Mouse (Mus musculus) heart, embryonic 16.5 days (tissue): ENCODE data around the gene Epyc. TPM values are rescaled to one million over a fixed set of nuclear protein-coding genes. Genes with fewer than 3 reads are reported as not detected.

ENCODE experiments used
- ATAC-seq: fragments of 200-750 bp; cut with Nextera tagmentation; replicated peaks from 2 replicates; pipeline ENCODE4 v1.8.0; 2017; ENCODE audit warnings: moderate number of reproducible peaks; ENCODE audit not compliant: insufficient read depth, low FRiP score; ENCODE audit errors: extremely low read depth
- H3K27ac ChIP-seq: fragments of 300-500 bp; sonication (generic); 2 replicates; pipeline ENCODE4 v1.5.1; 2014; ENCODE audit warnings: mild to moderate bottlenecking, low read length, control low read depth, moderate library complexity
- H3K27me3 ChIP-seq: fragments of 300-500 bp; sonication (generic); 2 replicates; pipeline ENCODE4 v1.6.1; 2014; ENCODE audit warnings: low read length, mixed read lengths; ENCODE audit not compliant: control insufficient read depth, insufficient read depth
- H3K36me3 ChIP-seq: fragments of 300-500 bp; sonication (generic); 2 replicates; pipeline ENCODE4 v1.6.1; 2014; ENCODE audit not compliant: control insufficient read depth, insufficient read depth
- H3K4me1 ChIP-seq: fragments of 300-500 bp; sonication (generic); 2 replicates; pipeline ENCODE4 v1.6.1; 2014; ENCODE audit warnings: low read length, mixed read lengths; ENCODE audit not compliant: control insufficient read depth, insufficient read depth
- H3K4me2 ChIP-seq: fragments of 300-500 bp; sonication (generic); 2 replicates; pipeline ENCODE4 v1.6.1; 2014; ENCODE audit warnings: low read depth, mild to moderate bottlenecking, control low read depth, low read length
- H3K4me3 ChIP-seq: fragments of 300-500 bp; sonication (generic); 2 replicates; pipeline ENCODE4 v1.5.1; 2014; ENCODE audit warnings: mild to moderate bottlenecking, control low read depth, low read length
- H3K9ac ChIP-seq: fragments of 300-500 bp; sonication (generic); 2 replicates; pipeline ENCODE4 v1.6.1; 2014; ENCODE audit warnings: low read length, control low read depth
- H3K9me3 ChIP-seq: fragments of 300-500 bp; sonication (generic); replicated peaks from 2 replicates; pipeline ENCODE4 v1.6.1; 2016; ENCODE audit warnings: low read length; ENCODE audit not compliant: control insufficient read depth
- WGBS: fragments of 180-500 bp; shearing (Covaris S2); extraction: QIAGEN DNeasy Blood & Tissue Kit; methylation state at CpG from one replicate; pipeline ENCODE4 v1.1.7; 2014; 5-methylcytosine and 5-hydroxymethylcytosine counted together
- polyA plus RNA-seq: library from polyadenylated mRNA; unstranded; fragments of >200 nt; fragmentation: Nextera tagmentation; extraction: Ambion mirVana; gene quantifications from 2 replicates; pipeline ENCODE4 v1.2.1, GENCODE M21; 2015

Gene Epyc
- 1.0 and 1.3 TPM in 2 replicates for polyA plus RNA-seq

DNA sequence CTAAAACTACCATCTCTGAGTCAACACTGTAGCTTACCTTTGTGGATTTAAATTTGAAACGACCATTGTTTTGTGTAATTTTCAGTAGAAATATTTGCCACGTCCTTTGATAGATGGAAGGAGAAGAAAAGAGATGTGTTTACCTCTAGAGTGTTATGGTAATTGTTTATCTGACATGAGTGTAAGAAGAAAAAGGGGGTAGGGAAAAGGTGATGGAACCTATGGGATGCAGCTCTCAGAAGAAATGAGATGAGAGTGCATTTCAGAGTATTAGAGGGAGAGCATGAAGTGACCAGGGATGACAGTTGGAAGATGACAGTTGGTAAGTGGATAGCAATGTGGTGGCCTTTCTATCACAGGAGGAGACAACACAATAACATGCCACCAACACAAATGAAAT lies at the start of gene Epyc:
Gene Epyc (plus strand): TSS at position 301 of the 400 bp plus-strand sequence.
- no peak for ATAC-seq
- Histone ChIP-seq H3K36me3 (no peaks in the 10 kb centered on the region), H3K27ac (no peak within 1 kb of the TSS), H3K4me1 (no peaks in the 10 kb centered on the region), H3K27me3 (no peaks in the 10 kb centered on the region), H3K4me3 (no peak within 1 kb of the TSS), H3K9me3 (no peaks in the 10 kb centered on the region), H3K9ac (no peak within 1 kb of the TSS), H3K4me2 (no peak within 1 kb of the TSS)
- WGBS = 65% methylated on average over 2 of the region's 2 CpGs

DNA sequence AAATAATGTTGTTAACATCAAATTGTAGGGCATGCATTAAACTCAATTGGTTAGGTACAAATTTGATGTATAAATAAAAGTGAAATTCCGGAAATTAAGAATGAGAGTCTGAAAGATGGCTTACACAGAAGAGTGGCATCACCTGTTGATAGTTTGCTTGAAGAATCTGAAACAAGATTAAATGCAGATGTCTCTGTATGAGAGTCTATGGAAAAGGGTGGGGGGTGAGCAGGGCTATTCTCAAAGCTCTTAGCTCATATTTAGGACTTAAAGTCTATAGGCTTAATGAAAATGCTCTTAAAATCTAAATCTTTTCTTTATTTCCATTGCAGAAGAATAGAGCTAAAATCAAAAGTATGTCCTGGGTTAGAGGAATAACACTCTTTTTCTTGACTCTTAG lies 48.2 kb upstream of the Epyc start:
- Histone ChIP-seq H3K27me3 (no peaks in the 10 kb centered on the region), H3K4me2 (no peak overlapping the region), H3K36me3 (no peaks in the 10 kb centered on the region), H3K9ac (no peak overlapping the region), H3K27ac (no peak overlapping the region), H3K4me1 (no peaks in the 10 kb centered on the region), H3K4me3 (no peak overlapping the region), H3K9me3 (no peaks in the 10 kb centered on the region)
- WGBS = 70% methylated on average over 1 of the region's 1 CpGs
- no peak for ATAC-seq

DNA sequence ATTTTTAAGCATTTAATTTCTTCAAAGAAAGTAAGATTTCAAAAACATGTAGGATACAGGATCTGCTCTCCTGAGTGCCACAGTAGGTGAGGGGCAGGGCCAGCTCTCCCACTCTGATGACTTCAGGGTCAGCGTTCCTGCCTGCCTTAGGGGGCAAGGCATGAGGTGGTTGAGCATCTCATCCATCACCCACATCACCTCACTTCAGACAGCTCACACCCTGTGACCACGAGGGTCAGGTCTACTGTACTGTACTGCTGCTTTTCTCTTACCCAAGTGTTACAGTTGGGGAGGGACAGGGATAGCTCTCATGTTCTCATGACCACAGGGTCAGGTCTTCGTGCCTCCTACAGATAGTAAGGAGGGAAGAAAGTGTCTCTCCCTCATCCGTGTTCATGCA lies 42.1 kb upstream of the Epyc start:
- Histone ChIP-seq H3K36me3 (no peaks in the 10 kb centered on the region), H3K9me3 (no peaks in the 10 kb centered on the region), H3K9ac (no peak overlapping the region), H3K4me2 (no peak overlapping the region), H3K27me3 (no peaks in the 10 kb centered on the region), H3K4me3 (no peak overlapping the region), H3K4me1 (no peaks in the 10 kb centered on the region), H3K27ac (no peak overlapping the region)
- WGBS = 61% methylated on average over 4 of the region's 4 CpGs
- no peak for ATAC-seq

DNA sequence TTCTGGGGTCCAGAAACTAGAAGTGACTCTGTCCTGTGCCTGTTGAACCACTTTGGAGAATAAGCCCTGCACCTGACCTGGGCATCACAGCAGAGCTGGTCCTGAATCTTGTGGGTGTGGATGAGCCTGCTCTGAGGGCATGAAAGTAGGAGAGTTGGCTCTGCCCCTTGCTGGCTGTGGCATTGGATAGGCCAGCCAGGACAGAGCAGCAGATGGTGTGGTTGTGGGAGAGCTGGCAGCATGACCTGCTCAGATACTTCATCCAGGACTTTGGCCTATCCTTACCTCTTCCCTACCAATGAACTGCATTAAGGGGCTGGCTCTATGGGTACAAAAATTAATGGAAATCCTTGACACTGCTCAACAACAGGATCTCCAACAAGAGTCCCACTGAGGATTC lies 40.6 kb upstream of the Epyc start:
- H3K4me3 ChIP-seq = no peak overlapping the region
- H3K4me2 ChIP-seq = no peak overlapping the region
- no peak overlapping the region for H3K27ac ChIP-seq
- H3K9ac ChIP-seq = no peak overlapping the region
- H3K9me3 ChIP-seq = no peaks in the 10 kb centered on the region
- no peaks in the 10 kb centered on the region for H3K4me1 ChIP-seq
- H3K36me3 ChIP-seq = no peaks in the 10 kb centered on the region
- no peak for ATAC-seq
- H3K27me3 ChIP-seq = no peaks in the 10 kb centered on the region

DNA sequence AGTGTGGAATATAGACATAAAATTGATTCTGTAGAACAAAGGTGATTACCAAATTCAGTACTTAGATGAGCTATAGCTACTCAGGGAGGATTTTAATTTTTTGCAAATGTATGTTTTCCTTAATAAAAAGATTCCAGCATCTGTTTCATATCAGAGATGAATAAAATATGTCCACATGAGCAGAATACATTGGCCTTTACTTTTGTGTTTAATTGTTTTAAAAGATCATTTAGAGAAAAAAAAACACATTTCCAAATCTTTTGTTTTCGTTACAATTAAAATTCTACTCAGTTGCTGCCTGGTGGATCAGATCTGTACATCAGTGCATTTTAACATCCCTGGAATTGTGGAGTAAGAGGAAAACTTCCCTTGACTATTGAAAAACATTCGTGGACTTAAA lies 37.3 kb upstream of the Epyc start, which contains the start of gene Kera:
Gene Kera (plus strand): TSS at position 301 of the 400 bp plus-strand sequence.
- Histone ChIP-seq H3K36me3 (no peaks in the 10 kb centered on the region), H3K9ac (no peak within 1 kb of the TSS), H3K4me1 (no peaks in the 10 kb centered on the region), H3K27me3 (no peaks in the 10 kb centered on the region), H3K4me3 (no peak within 1 kb of the TSS), H3K9me3 (no peaks in the 10 kb centered on the region), H3K27ac (no peak within 1 kb of the TSS), H3K4me2 (no peak within 1 kb of the TSS)
- ATAC-seq = no peak
- 67% methylated on average over 2 of the region's 2 CpGs for WGBS

DNA sequence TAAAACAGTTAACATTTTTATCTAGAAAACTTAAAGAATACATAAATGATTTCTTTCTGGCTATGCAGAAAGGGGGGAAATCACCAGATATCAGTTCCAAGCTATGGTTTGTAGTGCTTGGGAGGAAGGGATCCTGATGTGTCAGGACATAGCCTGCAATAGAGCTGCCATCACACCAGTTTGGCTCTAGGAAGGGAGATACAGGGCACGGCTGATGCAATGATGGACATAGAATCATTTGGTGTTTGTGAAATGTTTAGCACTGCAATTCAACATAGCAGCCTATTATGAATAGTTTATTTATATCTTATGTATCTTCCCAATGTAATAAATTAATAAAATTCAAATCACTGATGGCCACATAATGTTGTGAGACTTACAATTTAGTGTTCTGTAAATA lies 21.5 kb upstream of the Epyc start:
- Histone ChIP-seq H3K36me3 (no peaks in the 10 kb centered on the region), H3K4me3 (no peak overlapping the region), H3K9ac (no peak overlapping the region), H3K4me1 (no peaks in the 10 kb centered on the region), H3K27ac (no peak overlapping the region), H3K9me3 (no peaks in the 10 kb centered on the region), H3K27me3 (no peaks in the 10 kb centered on the region), H3K4me2 (no peak overlapping the region)
- ATAC-seq = no peak
- WGBS = 75% methylated on average over 1 of the region's 1 CpGs

DNA sequence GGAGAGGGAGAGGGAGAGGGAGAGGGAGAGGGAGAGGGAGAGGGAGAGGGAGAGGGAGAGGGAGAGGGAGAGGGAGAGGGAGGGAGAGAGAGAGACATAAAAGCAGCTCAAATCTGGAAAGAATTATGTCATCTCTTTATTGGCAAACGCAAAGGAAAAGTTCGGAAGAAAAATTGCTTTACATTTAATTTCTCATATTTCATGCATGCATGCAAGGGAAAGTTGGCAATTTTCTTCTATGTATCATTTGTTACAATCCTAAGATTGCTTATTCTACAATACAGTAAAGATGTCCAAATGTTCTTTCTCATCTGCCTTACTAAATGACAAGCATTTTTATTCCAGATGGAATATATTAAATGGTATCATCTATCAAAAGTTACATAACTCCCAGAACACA lies 19.5 kb upstream of the Epyc start:
- Histone ChIP-seq H3K9ac (no peak overlapping the region), H3K27ac (no peak overlapping the region), H3K4me1 (no peaks in the 10 kb centered on the region), H3K27me3 (no peaks in the 10 kb centered on the region), H3K36me3 (no peaks in the 10 kb centered on the region), H3K9me3 (no peaks in the 10 kb centered on the region), H3K4me2 (no peak overlapping the region), H3K4me3 (no peak overlapping the region)
- WGBS = 57% methylated on average over 2 of the region's 2 CpGs
- no peak for ATAC-seq

DNA sequence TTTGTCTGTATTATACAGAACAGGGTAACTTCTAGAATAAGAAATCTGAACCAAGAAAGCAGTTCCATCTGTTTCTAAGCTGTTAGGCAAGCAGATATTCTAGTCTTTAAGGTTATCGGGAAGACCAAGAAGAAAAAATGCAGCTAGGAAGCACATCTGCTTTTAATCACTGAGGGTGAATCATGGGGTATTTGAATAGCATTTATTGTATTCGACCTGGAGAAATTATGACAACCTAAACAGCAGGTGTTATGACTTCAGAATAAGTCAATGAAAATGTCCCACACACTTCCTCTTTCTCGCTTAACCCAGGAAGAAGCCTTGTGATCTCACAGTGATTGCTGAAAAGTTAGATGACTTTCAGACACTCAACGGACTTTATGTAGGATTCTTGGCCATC lies 18.8 kb upstream of the Epyc start:
- Histone ChIP-seq H3K4me3 (no peak overlapping the region), H3K27ac (no peak overlapping the region; the same call in 1 of the 2 replicates), H3K9me3 (no peaks in the 10 kb centered on the region), H3K36me3 (no peaks in the 10 kb centered on the region), H3K9ac (no peak overlapping the region), H3K27me3 (no peaks in the 10 kb centered on the region), H3K4me2 (no peak overlapping the region), H3K4me1 (no peaks in the 10 kb centered on the region)
- 50% methylated on average over 4 of the region's 4 CpGs for WGBS
- ATAC-seq = no peak

DNA sequence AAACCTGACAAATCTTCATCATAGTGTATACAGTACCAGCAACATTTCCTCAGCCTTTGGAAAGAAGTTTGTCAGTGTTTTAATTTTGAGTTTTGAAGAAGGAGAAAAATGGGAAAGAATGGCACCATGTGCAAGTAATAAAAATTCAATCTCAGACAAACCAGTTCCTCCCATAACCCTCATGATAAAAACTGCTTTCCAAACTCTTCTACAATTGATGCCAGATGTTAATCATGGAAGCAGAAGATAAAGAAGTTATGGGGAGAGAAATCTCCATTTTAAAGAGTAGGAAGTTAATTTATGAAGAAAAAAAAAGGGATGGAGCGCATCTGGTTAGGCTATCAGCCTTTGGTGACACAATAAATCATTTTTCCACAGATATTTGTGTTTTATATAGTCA lies 17.3 kb upstream of the Epyc start:
- Histone ChIP-seq H3K36me3 (no peaks in the 10 kb centered on the region), H3K9me3 (no peaks in the 10 kb centered on the region), H3K9ac (no peak overlapping the region), H3K27me3 (no peaks in the 10 kb centered on the region), H3K27ac (no peak overlapping the region), H3K4me2 (no peak overlapping the region), H3K4me1 (no peaks in the 10 kb centered on the region), H3K4me3 (no peak overlapping the region)
- WGBS = 83% methylated on average over 1 of the region's 1 CpGs
- ATAC-seq = no peak

DNA sequence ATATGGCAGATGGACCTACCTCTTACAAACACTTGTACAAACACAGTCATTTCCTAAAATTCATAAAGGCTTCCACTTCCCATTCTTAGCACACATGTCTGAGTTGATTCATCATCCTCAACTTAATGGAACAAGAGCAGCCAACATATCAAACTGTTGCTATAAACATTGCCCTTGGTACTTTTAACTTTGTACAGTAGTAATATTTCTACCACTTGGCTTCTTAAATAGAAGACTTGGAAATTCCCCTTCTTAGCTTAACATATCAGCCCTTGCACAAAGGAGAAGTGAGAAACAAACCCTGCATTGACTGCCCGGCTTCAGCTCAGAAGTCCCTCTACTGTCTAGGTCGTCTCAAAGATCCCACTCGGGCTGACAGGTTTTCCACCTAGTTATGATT lies 12.8 kb upstream of the Epyc start:
- ATAC-seq = no peak
- Histone ChIP-seq H3K36me3 (no peaks in the 10 kb centered on the region), H3K4me1 (no peaks in the 10 kb centered on the region), H3K27me3 (no peaks in the 10 kb centered on the region), H3K9ac (no peak overlapping the region), H3K4me3 (no peak overlapping the region), H3K27ac (no peak overlapping the region), H3K4me2 (no peak overlapping the region), H3K9me3 (no peaks in the 10 kb centered on the region)
- 78% methylated on average over 3 of the region's 3 CpGs for WGBS
